Mouse (Mus musculus) G1E-ER4 (cell line): Measurements from ENCODE around the gene Gm11037. TPM values are rescaled to one million over a fixed set of nuclear protein-coding genes. Genes with fewer than 3 reads are reported as not detected.

ENCODE experiments used
- GATA1 ChIP-seq: IDR thresholded peaks from one replicate; pipeline ENCODE4 v1.8.0; 2012; ENCODE audit warnings: low read length, inconsistent platforms
- polyA plus RNA-seq: library from polyadenylated mRNA; stranded (reverse); fragments of >175 nt; gene quantifications from 2 replicates; pipeline ENCODE4 v1.2.3, GENCODE M21; 2012

Gene Gm11037
- polyA plus RNA-seq, 1 experiment: not detected

DNA sequence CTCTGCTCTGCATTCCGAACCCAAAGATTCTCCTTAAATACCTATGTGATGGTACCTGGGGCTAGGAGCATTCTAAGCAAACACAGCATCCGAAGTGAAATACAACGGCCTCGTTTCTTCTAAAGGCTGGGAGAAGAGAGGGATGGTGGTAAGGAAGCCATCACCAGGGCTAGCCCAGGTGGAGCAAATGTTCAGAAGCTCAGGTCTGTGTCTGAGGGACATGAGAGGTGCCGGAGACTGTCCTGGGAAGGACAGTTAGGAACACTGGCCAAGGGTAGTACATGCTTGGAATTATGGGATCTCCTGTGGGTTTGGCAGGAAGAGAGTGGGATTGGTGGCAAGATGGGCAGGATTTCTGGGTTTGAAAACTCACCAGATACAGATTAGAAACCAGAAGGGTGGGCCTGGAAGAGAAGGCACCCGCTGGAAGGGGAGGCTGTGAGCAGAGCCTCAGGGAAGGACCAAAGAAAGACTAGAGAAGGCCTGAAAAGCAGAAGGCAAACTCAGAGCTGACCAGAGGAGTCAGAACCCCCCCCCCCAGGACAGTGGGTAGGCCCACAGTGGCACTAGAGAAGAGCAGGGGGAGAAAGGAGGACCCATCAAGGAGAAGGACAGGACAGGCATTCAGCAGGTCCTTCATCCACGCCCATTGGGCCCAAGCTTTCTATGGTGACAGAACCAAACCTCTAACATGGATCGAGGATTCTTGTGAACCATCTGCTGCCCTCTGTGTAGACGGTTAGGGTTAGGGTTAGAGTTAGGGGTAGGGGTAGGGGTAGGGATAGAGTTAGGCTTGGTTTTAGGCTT is 7.9 kb upstream of the Gm11037 start:
- TF ChIP-seq GATA1: no peak

DNA sequence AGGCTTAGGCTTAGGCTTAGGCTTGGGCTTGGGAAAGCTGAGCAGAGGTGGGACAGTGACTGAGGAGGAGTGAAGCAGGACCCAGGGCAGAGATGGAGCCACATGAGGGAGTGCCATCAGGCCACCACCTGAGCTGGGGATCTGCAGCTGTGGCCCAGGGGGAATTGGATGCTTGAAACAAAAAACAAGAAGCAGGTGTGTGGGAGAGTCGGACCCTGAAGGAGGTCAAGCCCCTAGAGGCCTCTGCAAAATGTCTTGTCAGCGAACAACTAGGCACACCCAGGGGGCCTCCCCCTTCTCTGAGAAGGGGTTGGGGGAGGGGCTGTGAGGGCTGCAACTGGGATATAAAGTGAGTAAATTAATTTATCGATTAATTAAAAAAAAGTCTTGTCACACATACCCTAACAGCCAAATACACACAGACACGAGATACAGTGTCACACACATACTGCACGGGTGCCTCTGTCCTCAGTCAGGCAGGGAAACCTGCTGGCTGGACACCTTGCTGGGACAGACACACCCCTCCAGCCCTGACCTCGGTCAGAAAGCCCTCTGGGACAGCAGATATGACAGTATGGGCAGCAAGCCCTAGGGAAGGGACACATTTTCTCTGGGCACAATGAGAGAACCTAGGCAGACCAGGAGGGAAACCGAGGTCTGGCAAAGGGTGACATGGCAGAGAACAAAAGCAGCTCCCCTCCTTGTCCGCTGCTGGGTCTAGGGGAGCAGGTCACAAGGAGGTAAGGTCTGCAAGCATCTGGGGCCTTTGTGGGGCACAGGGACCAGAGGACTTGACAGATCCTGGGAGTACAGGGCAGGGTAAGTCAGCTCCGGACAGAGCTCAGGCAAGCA is 7.1 kb upstream of the Gm11037 start:
- TF ChIP-seq GATA1: no peak

DNA sequence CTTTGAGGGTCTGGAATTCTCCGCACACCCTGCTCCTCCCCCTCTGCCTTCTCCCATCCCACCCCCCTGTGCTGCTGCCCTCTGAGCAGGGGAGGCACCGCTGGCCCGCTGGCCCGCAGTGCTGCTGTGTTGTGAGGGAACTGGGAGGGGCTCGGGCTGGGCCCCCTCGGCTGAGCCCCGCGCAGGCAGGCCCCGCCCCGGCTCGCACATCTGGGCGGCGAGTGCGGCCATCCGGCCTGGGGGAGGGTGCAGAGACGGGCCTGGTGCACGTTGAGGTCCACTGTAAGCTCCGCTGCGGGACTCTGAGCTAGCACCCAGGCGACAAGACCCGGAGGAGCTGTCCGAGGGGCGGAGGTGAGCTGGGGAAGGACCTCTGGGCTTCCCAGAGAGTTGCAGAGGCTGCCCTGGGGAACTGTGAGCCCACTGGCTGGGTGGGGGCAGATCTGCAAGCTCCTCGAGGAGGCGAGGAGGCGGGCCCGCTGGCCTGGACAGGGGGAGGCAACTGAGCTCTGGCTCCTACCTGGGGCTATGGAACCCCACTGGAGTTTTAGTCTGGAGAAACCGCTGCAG is 6.1 kb upstream of the Gm11037 start, which contains the start of gene Hspa12b:
Gene Hspa12b, plus strand, starts transcription at position 120 of the 570 bp plus-strand sequence.
- TF ChIP-seq GATA1: no peak

DNA sequence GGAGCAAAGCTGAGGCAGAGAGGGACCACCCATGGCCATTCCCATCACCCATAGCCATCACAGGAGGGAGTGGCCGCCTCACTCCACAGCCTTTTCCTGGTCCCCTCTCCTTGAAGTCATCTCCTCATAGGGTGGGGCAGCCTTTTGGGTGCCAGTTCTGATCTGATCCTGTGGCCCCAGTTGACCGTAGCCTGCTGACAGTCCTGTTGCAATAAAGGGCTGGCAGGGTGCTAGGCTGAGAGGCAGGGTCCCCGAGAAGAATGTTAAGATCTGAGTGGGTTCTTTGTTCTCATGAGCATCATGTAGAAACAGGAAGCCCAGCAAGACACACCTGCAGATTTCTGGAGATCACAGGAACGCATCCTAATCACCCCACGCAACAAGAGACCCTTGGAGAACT is 5.1 kb upstream of the Gm11037 start:
- TF ChIP-seq GATA1: no peak

DNA sequence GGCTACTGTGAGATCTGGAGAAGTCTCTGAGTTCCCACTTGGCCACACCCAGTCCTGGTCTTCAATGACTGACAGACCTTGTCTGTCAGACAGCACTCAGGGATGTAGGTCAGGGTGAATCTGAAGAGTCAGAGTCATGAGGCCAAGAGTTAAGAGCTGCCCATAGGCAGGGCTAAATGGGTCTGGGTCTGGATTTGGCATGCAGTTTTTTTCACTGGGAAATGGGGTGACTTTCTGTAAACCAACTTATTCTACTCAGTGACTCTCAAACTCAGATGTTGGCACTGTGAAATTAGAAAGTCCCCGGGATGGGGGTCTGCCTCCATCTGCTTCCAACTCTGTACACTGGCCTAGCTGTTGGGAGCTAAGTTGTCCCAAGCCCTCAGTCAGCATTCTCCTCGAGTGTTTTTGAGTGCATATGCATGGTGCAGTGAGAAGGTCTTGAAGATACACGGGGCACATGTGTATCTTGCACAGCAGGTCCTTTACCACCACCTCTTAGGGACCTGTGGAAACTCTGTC is 4.6 kb upstream of the Gm11037 start:
- TF ChIP-seq GATA1: no peak

DNA sequence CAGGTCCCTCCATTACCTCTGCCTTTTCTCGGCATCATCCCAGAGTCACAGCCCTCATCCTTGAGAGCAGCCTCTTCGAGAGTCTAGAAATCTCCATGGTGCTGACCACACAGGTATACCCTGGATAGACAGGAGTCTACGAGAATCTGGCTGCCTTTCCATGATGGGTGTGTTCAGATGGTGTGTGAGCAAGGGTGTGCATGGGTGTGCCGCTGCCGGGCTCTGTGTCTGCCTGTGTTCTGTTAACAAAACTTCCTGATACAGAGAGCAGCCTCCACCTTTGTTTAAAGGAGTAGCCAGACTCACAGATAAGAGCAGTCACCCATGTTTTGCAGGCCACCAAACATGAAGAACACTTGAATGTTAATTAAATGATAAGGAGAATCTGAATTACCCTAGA is 3.5 kb upstream of the Gm11037 start:
- no peak for TF ChIP-seq GATA1

DNA sequence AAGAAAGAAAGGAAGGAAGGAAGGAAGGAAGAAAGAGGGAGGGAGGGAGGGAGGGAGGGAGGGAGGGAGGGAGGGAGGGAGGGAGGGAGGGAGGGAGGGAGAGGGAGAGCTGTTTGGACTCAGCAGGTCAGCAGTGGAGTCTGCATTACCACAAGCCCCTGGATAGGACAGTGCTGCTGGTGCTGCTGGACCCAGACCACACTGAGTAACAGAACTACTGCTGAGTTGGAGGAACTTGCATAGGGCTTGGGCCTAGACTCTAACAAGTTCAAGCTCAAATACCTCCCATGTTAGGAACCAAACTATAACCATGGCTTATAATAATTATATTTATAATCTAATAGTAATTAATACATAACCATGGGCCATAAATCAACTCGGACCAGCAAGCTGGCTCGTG is 2.4 kb upstream of the Gm11037 start:
- TF ChIP-seq GATA1: no peak

DNA sequence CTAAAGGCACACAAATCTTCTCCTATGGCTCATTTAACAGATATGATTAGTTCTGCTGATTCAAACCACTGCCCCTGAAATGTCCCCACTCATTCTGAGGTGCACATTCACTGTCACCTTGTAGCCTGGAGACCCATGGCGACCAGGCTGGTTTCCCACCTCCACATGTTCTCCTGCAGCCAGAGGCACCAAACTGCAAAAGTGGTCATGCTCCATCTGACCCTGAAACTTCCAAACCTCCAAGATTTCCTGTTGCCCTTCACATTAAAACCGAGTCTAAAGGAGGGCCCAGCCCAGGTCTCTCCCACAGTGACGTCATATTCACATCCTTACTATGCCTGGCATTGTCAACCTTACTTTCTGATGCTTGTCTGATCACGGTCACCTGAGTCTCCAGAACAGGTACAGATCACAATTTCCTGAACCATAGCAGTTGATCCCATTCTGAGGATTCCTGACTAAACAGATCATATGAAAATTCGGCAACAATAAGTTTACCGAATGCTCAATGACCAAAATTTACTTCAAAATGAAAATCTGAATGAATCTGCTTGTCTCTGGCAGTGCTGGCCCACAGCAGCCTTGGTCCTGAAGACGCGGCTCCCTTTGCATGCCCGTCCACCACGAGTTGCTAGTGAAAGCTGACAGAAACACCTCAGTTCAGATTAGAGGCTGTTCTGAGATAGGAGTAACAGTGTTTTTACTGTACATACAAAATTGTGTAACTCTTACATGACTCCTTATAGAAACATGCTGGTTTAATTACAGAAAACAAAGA is 997 bp upstream of the Gm11037 start:
- TF ChIP-seq GATA1: no peak

DNA sequence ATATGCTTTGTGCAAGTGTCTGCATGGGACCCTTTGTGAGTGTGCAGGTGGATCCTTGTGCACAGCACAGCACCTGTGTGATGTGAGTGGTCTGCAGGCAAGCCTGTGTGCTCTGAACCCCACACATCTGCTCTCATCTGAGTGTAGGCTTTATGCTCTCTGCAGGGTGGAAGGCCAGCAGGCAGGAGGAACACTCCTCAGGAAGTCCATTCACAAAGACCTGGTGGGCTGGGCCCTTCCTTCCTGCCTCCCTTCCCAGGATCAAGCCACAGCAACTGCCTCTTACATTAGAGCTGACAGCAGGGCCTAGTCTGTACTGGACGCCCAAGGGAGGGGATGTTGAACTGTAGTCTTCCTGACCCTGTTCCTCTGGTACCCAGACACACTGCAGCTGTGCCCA is 1.1 kb downstream of the Gm11037 start:
- no peak for TF ChIP-seq GATA1

DNA sequence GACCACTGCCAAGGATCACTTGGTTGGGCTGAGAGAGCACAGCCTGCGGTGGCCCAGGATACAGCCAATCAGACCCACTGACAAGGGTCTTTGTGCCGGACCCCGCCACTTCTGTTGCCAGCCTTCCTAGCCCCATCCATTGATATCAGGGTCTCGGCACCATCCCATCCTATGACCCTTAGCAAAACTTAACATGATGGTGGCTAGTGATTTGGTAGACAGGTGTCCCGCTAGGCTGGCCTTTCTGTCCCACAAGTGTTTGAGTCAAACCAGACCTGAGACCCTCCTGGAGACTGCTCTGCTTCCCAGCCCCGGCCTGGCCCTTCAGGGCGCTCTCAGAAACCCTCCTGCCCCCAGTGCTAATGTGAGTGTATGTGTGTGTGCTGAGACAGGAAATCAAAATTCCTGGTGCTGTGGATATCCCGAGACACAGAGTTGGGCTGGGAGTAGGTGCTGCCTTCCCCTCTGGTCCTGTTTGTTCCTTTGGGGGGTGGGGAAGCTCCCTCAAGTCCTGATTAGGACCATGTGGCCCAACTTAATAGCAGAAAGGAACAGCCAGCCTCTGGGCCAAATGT is 1.6 kb downstream of the Gm11037 start:
- no peak for TF ChIP-seq GATA1

DNA sequence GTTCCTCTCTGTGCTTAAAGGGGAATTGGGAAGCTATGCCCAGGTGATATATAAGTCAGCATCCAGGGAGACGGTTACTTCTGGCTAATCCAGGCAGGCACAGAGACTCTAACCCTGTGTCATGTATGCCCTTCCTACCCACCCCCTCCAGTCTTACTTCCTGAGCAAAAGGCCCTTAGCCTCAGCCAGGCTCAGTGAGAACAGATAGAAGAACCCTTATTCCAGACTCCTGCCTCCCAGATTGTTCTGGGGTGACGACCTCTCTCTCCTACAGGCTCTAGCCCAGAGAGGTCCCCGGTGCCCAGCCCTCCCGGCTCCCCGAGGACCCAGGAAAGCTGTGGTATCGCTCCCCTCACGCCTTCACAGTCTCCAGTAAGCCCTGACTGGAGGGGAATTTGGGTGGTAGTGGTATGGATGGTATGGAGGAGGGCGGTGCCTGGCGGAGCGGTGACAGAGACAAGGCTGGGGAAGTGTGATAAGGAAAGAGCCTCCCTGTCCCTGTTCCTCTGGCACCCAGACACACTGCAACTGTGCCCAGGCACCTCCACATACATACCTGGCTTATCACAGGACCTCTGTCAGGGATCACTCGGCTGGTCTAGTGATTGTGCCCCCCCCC is 2.3 kb downstream of the Gm11037 start:
- TF ChIP-seq GATA1: no peak

DNA sequence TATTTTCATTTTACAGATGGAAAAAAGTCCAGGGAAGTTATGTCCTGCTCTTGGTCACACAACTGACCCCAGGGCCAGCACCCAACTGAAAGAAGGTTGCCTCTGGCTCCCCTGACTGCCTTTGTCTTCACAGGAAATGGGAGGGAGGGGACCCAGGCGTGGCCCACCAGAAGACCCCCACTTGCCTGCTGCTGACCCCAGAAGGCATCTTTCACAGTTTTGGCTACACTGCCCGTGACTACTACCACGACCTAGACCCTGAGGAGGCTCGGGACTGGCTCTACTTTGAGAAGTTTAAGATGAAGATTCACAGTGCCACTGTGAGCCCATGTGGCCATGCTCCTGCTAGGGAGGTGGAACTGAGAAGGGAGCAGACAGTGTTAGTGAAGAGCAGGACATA is 5.0 kb downstream of the Gm11037 start:
- no peak for TF ChIP-seq GATA1

DNA sequence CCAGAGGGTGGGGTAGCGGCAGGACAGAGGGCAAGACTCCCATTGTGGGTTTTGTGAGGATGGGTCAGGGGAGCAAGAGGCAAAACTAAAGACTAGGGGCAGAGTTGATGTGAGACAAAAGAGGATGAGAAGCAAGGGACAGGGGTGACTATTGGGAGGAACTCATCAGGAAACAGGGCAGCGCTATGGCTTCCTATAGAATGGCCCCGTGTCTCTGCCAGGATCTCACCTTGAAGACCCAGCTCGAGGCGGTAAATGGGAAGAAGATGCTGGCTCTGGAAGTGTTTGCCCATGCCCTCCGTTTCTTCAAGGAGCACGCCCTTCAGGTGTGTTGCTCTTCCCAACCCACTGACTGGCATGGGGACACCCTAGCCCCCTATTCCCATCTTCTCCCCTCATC is 5.5 kb downstream of the Gm11037 start:
- TF ChIP-seq GATA1: no peak

DNA sequence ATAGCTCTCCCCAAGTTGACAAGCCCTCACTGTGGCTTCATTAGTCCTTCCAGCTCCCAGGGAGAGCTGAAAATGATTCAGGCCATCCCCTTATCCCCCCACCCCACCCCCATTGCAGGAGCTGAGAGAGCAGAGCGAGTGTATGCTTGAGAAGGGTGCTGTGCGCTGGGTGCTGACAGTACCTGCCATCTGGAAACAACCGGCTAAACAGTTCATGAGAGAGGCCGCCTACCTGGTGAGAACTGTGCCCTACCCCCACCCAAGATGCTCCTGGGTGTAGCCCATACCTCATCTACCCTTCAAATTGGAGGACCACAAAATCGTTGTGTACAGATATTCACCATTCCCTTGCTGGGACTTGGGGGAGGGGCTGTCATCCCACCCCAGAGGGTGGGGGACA is 6.0 kb downstream of the Gm11037 start:
- TF ChIP-seq GATA1: no peak
